Comparison of ENCODE assay signal across 20 mouse cellular contexts in genomic region chr5:10749546-10749945, GRCm38 (mm10).
DNase-seq lines count a peak whose midpoint lies in the region; ATAC-seq and TF ChIP-seq lines count a peak whose summit lies in the region.
"Had no signal": no experiment of that assay in that cellular context is flagged by ENCODE, and none has a peak within 500 bp of the region (broad histone marks: within the 10 kb centered on the region; RNA-seq: fewer than 3 reads in every experiment).

No protein-coding gene starts in this region.

- peak; percentile 16; the same call in 1 of the 2 replicates for ATAC-seq in neural tube, embryonic 11.5 days (ENCODE audit: insufficient read depth, low FRiP score, low TSS enrichment)
- no peak for ATAC-seq in limb, embryonic 14.5 days (ENCODE audit: low FRiP score, low read depth)
- ATAC-seq: forebrain, embryonic 14.5 days; hindbrain, embryonic 16.5 days had no signal

- no peaks in the 10 kb centered on the region for H3K36me3 ChIP-seq in neural tube, embryonic 11.5 days (ENCODE audit: control insufficient read depth, insufficient read depth, low read length)
- H3K36me3 ChIP-seq in limb, embryonic 14.5 days (ENCODE audit: control insufficient read depth, insufficient read depth, low read length), result no peaks in the 10 kb centered on the region
- H3K36me3 ChIP-seq: embryonic facial prominence, embryonic 15.5 days; forebrain, embryonic 10.5 days; heart, embryonic 13.5 days; hindbrain, embryonic 12.5 days had no signal

- intact Hi-C loops in left cerebral cortex, postnatal 36 days (cut with DNase I), result no loop called here

- DNase-seq in neural tube, embryonic 11.5 days (ENCODE audit: low spot score), result no peak
- no peak for DNase-seq in neural tube, embryonic 10.5 days (ENCODE audit: extremely low spot score, low spot score)
- DNase-seq in embryo, embryonic 11.5 days (ENCODE audit: low read depth, low spot score), result peak; percentile 22
- DNase-seq in limb, embryonic 14.5 days (ENCODE audit: low spot score), result peak; percentile 17
- DNase-seq in left cerebral cortex, postnatal 36 days (ENCODE audit: low spot score in 2 of 2), result no peak
- no peak for DNase-seq in kidney, postnatal 4 days
- DNase-seq: adrenal gland, adult 2 months; adrenal gland, postnatal 25 days; cerebellum, adult 8-10 months; cerebellum, postnatal 14 days; gastrocnemius, postnatal 36 days; heart, adult 11 months; heart, postnatal 4 days had no signal

- H3K4me2 ChIP-seq in neural tube, embryonic 11.5 days (ENCODE audit: low read depth), result no peak overlapping the region
- H3K4me2 ChIP-seq in limb, embryonic 14.5 days (replicated peaks; ENCODE audit: low read depth, low read length, severe bottlenecking), result no peak overlapping the region
- H3K4me2 ChIP-seq: embryonic facial prominence, embryonic 15.5 days; heart, embryonic 13.5 days; hindbrain, embryonic 12.5 days had no signal

- no peaks in the 10 kb centered on the region for H3K9me3 ChIP-seq in neural tube, embryonic 11.5 days (ENCODE audit: control insufficient read depth, low read length)
- no peaks in the 10 kb centered on the region for H3K9me3 ChIP-seq in limb, embryonic 14.5 days (ENCODE audit: control insufficient read depth, low read length)
- H3K9me3 ChIP-seq: embryonic facial prominence, embryonic 15.5 days; forebrain, embryonic 10.5 days; heart, embryonic 13.5 days; hindbrain, embryonic 12.5 days had no signal

- H3K4me3 ChIP-seq in neural tube, embryonic 11.5 days (ENCODE audit: low read depth, low read length), result no peak overlapping the region
- no peak overlapping the region for H3K4me3 ChIP-seq in limb, embryonic 14.5 days (replicated peaks; ENCODE audit: low read length)
- H3K4me3 ChIP-seq: embryonic facial prominence, embryonic 15.5 days; erythroblast, embryonic 14.5 days; forebrain, embryonic 10.5 days; heart, embryonic 13.5 days; hindbrain, embryonic 12.5 days had no signal

- H3K4me1 ChIP-seq in neural tube, embryonic 11.5 days (ENCODE audit: control insufficient read depth, insufficient read depth, low read length), result no peaks in the 10 kb centered on the region
- H3K4me1 ChIP-seq in limb, embryonic 14.5 days (ENCODE audit: control insufficient read depth, insufficient read depth, low read length), result no peaks in the 10 kb centered on the region
- H3K4me1 ChIP-seq: embryonic facial prominence, embryonic 15.5 days; forebrain, embryonic 10.5 days; heart, embryonic 13.5 days; hindbrain, embryonic 12.5 days had no signal

- WGBS in neural tube, embryonic 11.5 days, result 35% methylated on average over 1 of the region's 1 CpGs
- WGBS in limb, embryonic 14.5 days, result 18% methylated on average over 1 of the region's 1 CpGs

- H3K27ac ChIP-seq in neural tube, embryonic 11.5 days (ENCODE audit: low read depth, low read length), result no peak overlapping the region
- H3K27ac ChIP-seq in limb, embryonic 14.5 days (replicated peaks; ENCODE audit: low read depth, low read length), result no peak overlapping the region
- H3K27ac ChIP-seq: embryonic facial prominence, embryonic 15.5 days; forebrain, embryonic 10.5 days; heart, embryonic 13.5 days; hindbrain, embryonic 12.5 days had no signal

- H3K27me3 ChIP-seq in neural tube, embryonic 11.5 days (ENCODE audit: control insufficient read depth, insufficient read depth, low read length), result no peaks in the 10 kb centered on the region
- H3K27me3 ChIP-seq in limb, embryonic 14.5 days (ENCODE audit: control insufficient read depth, insufficient read depth, low read length), result no peaks in the 10 kb centered on the region
- H3K27me3 ChIP-seq: embryonic facial prominence, embryonic 15.5 days; heart, embryonic 13.5 days; hindbrain, embryonic 12.5 days had no signal

- H3K9ac ChIP-seq in neural tube, embryonic 11.5 days (ENCODE audit: low read length), result no peak overlapping the region
- H3K9ac ChIP-seq in limb, embryonic 14.5 days (ENCODE audit: low read depth, low read length, severe bottlenecking), result no peak overlapping the region
- H3K9ac ChIP-seq: embryonic facial prominence, embryonic 15.5 days; heart, embryonic 13.5 days; hindbrain, embryonic 12.5 days had no signal

- TF ChIP-seq POLR2A in limb, embryonic 14.5 days (IDR thresholded peaks at IDR 0.05; ENCODE audit: borderline replicate concordance, extremely low read depth, insufficient read depth, insufficient read length), result no peak

Comparison
In these comparisons a context has a peak if more than half of its experiments do, and no peak if none do; other contexts are left out.
1. DNase-seq: peak in embryo, embryonic 11.5 days (single experiment) and limb, embryonic 14.5 days (single experiment); none in neural tube, embryonic 11.5 days (single experiment), neural tube, embryonic 10.5 days (single experiment), left cerebral cortex, postnatal 36 days (0 of 2) and kidney, postnatal 4 days (0 of 2).